Mouse (Mus musculus) brain, embryonic 14.5 days (tissue): ENCODE results near the gene Gpr142. TPM values are rescaled to one million over a fixed set of nuclear protein-coding genes. Genes with fewer than 3 reads are reported as not detected.

ENCODE experiments used
- DNase-seq: peaks from one replicate; pipeline ENCODE4 v3.0.0-alpha.2; 2011; ENCODE audit warnings: low read depth
- CTCF ChIP-seq: fragments of 200-500 bp; IDR thresholded peaks from 2 replicates; pipeline ENCODE4 v1.5.1; 2012; ENCODE audit warnings: inconsistent platforms, mild to moderate bottlenecking, moderate library complexity, borderline replicate concordance; ENCODE audit not compliant: insufficient read depth, insufficient read length; ENCODE audit errors: extremely low read depth
- POLR2A ChIP-seq: fragments of 200-500 bp; IDR thresholded peaks from 2 replicates; pipeline ENCODE4 v1.6.1; 2012; ENCODE audit warnings: mild to moderate bottlenecking, inconsistent platforms, borderline replicate concordance; ENCODE audit not compliant: poor library complexity, insufficient read depth, insufficient read length, severe bottlenecking; ENCODE audit errors: extremely low read depth
- polyA plus RNA-seq: library from polyadenylated mRNA; depleted of rRNA; stranded (reverse); fragments of >200 nt; gene quantifications from 2 replicates; pipeline ENCODE4 v1.2.3, GENCODE M21; 2012; rRNA removed

Gpr142 gene
- polyA plus RNA-seq = 0.07 and 0.08 TPM in 2 replicates

GRCm38 (mm10) chr11:114798624-114799023 is at the start of gene Gpr142:
Gene Gpr142 (plus strand): TSS chr11:114798924.
- DNase-seq = no peak
- TF ChIP-seq CTCF (no peak), POLR2A (no peak)

GRCm38 (mm10) chr11:114764820-114765818 is 33.6 kb upstream of the Gpr142 start, which contains the start of gene Kif19a:
Gene Kif19a (plus strand): TSS chr11:114765388.
- TF ChIP-seq CTCF (no peak), POLR2A (no peak)
- DNase-seq = peak; percentile 66

GRCm38 (mm10) chr11:114769911-114770310 is 28.8 kb upstream of the Gpr142 start:
- TF ChIP-seq CTCF (no peak), POLR2A (no peak)
- peak; percentile 39 for DNase-seq

- DNase-seq = no peak
- no peak for TF ChIP-seq POLR2A
Observed at GRCm38 (mm10) chr11:114771896-114772295, 26.8 kb upstream of the Gpr142 start.

- DNase-seq = peak; percentile 36
- TF ChIP-seq CTCF (no peak), POLR2A (no peak)
Observed at GRCm38 (mm10) chr11:114780076-114780475, 18.6 kb upstream of the Gpr142 start.

- no peak for DNase-seq
- TF ChIP-seq CTCF = no peak
- TF ChIP-seq POLR2A = no peak
Observed at GRCm38 (mm10) chr11:114785892-114786291, 12.8 kb upstream of the Gpr142 start.

GRCm38 (mm10) chr11:114786326-114786725 is 12.4 kb upstream of the Gpr142 start:
- TF ChIP-seq POLR2A = no peak
- no peak for TF ChIP-seq CTCF
- peak; percentile 85 for DNase-seq

- DNase-seq = no peak
- no peak for TF ChIP-seq POLR2A
Observed at GRCm38 (mm10) chr11:114787611-114788010, 11.1 kb upstream of the Gpr142 start.

GRCm38 (mm10) chr11:114789061-114789714 is 9.5 kb upstream of the Gpr142 start:
- peak; percentile 86 for DNase-seq
- TF ChIP-seq CTCF = peak; percentile 97
- TF ChIP-seq POLR2A = no peak

- no peak for DNase-seq
- no peak for TF ChIP-seq CTCF
- no peak for TF ChIP-seq POLR2A
Observed at GRCm38 (mm10) chr11:114789716-114790115, 9.0 kb upstream of the Gpr142 start.

- no peak for DNase-seq
- TF ChIP-seq POLR2A = no peak
- no peak for TF ChIP-seq CTCF
Observed at GRCm38 (mm10) chr11:114790171-114790570, 8.6 kb upstream of the Gpr142 start.
